Mouse (Mus musculus): ENCODE measurements around the gene Plekha4. TPM values are rescaled to one million over a fixed set of nuclear protein-coding genes. Genes with fewer than 3 reads are reported as not detected.
A peak's percentile ranks its signal among the peaks of the same experiment; 100 is the strongest.
"Not testable (repeated sequence)": the region's sequence is repeated elsewhere in the genome, so short reads cannot be mapped to it uniquely, and the experiment has no call there.

The Plekha4 gene
- polyA plus RNA-seq, 1 experiment from 2014 or later: 0.66 TPM

DNA sequence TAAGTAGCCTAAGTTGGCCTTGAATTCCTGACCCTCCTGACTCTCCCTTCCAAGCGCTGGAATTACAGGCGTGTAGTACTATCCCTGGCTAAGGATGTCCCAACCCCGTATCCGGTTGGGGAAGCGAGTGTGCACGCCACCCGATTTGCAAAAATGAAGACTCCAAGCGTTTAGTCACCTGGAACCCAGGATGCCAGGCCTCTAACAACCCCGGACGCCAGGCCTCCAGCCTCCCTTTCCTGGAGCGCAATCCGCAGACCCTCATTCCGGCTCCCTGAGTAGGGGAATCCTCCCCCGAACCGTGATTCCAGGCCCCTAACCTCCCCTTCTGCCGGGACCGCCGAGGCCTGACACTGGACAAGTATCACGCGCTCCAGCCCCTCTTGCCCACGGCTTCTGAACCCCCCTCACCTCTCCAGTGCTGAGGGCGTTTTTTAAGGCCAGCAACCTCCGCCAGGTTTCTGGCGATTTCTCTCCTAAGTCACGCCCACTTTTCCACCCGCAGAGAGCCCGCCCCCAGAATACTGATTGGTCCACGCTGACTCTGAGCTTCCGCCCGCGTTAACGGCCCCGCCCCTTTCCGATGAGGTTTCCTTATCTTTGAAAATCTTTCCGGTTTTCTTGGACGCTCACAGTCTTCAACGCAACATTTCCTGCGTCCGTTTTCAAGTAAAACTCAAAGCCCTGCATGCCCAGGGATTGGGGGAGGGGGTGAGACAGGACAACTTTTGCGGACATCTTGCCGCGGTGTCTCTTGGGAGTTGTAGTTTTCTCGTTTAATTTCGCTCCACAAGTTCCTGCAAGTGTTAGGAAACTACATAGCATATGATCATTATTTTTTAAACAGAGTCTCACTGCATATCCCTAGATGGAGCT lies 16.0 kb upstream of the Plekha4 start, which contains the start of gene Nucb1:
Gene Nucb1, minus strand, starts transcription at position 495 of the 876 bp plus-strand sequence.
- WGBS (ENCODE audit: insufficient replicate concordance): under 1% methylated on average over 44 of the region's 44 CpGs
- peak within 1 kb of the TSS; percentile 99 for H3K9ac ChIP-seq
- H3K9me3 ChIP-seq (replicated peaks): no peaks in the 10 kb centered on the region
- H3K27me3 ChIP-seq: no peaks in the 10 kb centered on the region
- H3K4me1 ChIP-seq (replicated peaks): peaks cover 56% of the 10 kb centered on the region
- peaks cover 29% of the 10 kb centered on the region for H3K36me3 ChIP-seq (replicated peaks)
- peak within 1 kb of the TSS; percentile 94 for H3K27ac ChIP-seq (replicated peaks)
- H3K4me3 ChIP-seq (replicated peaks): peak within 1 kb of the TSS; percentile 94
- ATAC-seq (ENCODE audit: insufficient read depth): peak; percentile 70
- peak within 1 kb of the TSS; percentile 93 for H3K4me2 ChIP-seq

DNA sequence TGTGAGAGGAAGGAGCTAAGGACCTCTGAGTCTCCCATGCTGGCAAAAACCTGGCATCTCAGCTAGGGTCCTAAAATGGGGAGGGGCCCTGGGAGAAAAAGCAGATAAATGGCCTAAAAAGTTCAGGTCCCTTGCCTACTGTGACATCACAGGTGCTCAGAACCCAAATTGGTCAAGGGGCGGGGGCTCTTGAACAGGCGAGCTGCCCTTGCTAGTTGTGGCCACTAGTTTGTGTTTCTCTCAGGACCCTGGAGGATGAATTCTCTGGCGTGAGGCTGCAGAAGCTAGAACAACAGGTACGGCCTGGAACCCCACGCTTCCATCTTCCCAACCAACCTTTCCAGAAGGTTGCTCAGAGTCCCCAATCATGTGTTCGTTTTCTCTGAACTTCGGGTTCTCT lies 11.7 kb upstream of the Plekha4 start:
- no peaks in the 10 kb centered on the region for H3K36me3 ChIP-seq (replicated peaks)
- WGBS (ENCODE audit: insufficient replicate concordance): 74% methylated on average over 7 of the region's 7 CpGs
- H3K4me2 ChIP-seq: no peak overlapping the region
- H3K27me3 ChIP-seq: no peaks in the 10 kb centered on the region
- ATAC-seq (ENCODE audit: insufficient read depth): no peak
- H3K4me3 ChIP-seq (replicated peaks): no peak overlapping the region
- H3K4me1 ChIP-seq (replicated peaks): peaks cover 47% of the 10 kb centered on the region
- peak overlapping the region; percentile 78 for H3K27ac ChIP-seq (replicated peaks)
- no peak overlapping the region for H3K9ac ChIP-seq
- H3K9me3 ChIP-seq (replicated peaks): no peaks in the 10 kb centered on the region

DNA sequence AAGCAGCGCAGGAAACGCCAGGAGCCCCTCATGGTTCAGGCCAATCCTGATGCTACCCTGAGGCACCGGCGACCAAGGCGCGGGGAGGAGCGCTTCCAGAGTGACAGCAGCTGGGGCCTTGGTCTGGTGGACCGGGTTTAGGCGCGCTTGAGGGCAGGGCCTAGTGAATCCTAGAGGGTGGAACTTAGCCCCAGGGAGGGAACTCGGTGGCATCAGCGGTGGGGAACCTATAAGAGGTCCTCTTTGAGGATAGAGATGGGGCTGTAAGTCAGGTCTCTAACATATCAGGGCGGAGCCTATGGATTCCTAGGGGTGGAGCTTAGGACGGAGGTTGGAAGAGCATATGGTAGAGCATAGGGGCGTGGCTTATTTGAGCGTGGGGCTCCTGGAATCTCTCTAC lies 10.7 kb upstream of the Plekha4 start:
- peak overlapping the region; percentile 29 for H3K4me3 ChIP-seq (replicated peaks)
- no peaks in the 10 kb centered on the region for H3K27me3 ChIP-seq
- 12% methylated on average over 16 of the region's 16 CpGs for WGBS (ENCODE audit: insufficient replicate concordance)
- peaks cover 52% of the 10 kb centered on the region for H3K4me1 ChIP-seq (replicated peaks)
- H3K27ac ChIP-seq (replicated peaks): peak overlapping the region; percentile 78
- H3K36me3 ChIP-seq (replicated peaks): peaks cover 2% of the 10 kb centered on the region; the same call in 1 of the 2 replicates
- peak overlapping the region; percentile 49 for H3K9ac ChIP-seq
- H3K9me3 ChIP-seq (replicated peaks): no peaks in the 10 kb centered on the region
- ATAC-seq (ENCODE audit: insufficient read depth): peak; percentile 79
- peak overlapping the region; percentile 65 for H3K4me2 ChIP-seq

DNA sequence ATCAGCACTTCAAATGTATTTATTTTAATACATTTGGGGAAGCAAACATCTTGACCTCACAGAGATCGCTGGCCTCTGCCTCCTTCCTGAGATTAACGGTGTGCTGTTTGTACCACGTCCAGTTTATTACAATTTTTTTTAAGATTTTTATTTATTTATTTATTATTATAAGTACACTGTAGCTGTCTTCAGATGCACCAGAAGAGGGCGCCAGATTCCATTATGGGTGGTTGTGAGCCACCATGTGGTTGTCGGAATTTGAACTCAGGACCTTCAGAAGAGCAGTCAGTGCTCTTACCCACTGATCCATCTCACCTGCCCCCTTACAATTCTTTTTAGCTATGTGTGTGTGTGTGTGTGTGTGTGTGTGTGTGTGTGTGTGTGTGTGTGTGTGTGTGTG lies 9.3 kb upstream of the Plekha4 start:
- WGBS (ENCODE audit: insufficient replicate concordance): 55% methylated on average over 5 of the region's 5 CpGs
- peaks cover 59% of the 10 kb centered on the region for H3K4me1 ChIP-seq (replicated peaks)

DNA sequence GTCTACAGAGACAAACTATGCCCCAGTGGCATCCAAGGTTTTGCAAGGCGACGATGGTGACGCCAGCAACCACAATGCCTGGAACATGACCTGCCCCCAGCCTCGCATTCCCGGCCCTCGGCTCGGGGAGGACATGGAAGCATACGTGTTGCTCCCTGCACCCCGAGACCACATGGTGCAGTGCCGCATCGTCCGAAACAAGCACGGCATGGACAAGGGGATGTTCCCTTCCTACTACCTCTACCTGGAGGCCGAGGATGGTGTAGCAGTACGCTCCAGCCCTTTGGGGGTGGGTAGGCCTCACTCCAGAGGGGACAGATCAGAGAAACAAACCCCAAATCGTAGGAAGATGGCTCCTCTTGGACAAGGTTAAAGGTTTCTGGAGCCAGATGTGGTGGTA lies 7.5 kb upstream of the Plekha4 start:
- Histone ChIP-seq H3K27ac (replicated peaks) (peak overlapping the region; percentile 58; the same call in 1 of the 2 replicates), H3K27me3 (no peaks in the 10 kb centered on the region), H3K9ac (peak overlapping the region; percentile 9; the same call in 1 of the 2 replicates), H3K36me3 (replicated peaks) (peaks cover 32% of the 10 kb centered on the region), H3K4me2 (no peak overlapping the region), H3K4me3 (replicated peaks) (no peak overlapping the region), H3K4me1 (replicated peaks) (peaks cover 71% of the 10 kb centered on the region), H3K9me3 (replicated peaks) (no peaks in the 10 kb centered on the region)
- ATAC-seq (ENCODE audit: insufficient read depth): no peak
- WGBS (ENCODE audit: insufficient replicate concordance): 88% methylated on average over 16 of the region's 16 CpGs

More for the DNA sequence above, 9.3 kb upstream of the Plekha4 start:
- not testable (repeated sequence) for H3K9ac ChIP-seq; H3K27ac ChIP-seq (replicated peaks); ATAC-seq (ENCODE audit: insufficient read depth); H3K27me3 ChIP-seq; H3K4me2 ChIP-seq; H3K4me3 ChIP-seq (replicated peaks); H3K9me3 ChIP-seq (replicated peaks)
- H3K36me3 ChIP-seq (replicated peaks): peaks cover 15% of the 10 kb centered on the region

DNA sequence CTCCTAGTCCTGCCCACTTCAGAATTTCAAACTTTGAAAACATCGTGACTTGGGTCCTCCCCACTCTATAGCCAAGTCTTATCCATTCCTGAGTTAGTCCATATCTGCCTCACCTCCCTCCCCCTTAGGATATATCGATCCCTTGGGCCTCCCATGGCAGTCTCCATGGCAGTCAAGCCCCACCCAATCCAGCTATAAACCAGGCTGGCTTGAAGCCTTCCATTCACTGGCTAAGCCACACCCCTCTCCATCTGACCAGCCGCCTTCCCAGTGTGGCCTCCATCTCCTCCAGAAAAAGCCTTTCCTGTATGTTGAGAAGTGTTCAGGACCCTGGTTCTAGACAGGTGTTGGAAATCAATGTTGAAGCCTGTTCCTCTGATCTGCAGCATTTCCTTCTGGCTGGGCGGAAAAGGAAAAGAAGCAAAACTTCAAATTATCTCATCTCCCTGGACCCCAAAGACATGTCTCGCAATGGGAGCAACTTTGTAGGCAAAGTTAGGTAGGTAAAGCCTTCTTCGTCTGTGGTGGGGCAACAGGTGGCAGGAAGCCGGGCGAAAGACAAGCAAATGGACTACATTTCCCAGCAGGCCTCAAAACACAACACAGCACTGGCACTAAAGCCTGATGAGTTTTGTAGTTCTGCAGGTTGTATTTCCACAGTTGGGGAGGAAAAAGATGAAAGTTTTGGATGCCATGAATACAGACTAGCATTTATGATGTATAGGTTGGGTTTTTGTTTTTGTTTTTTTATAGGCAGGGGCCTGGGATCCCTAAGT lies 6.6 kb upstream of the Plekha4 start:
- Histone ChIP-seq H3K9ac (peak overlapping the region; percentile 4; the same call in 1 of the 2 replicates), H3K4me1 (replicated peaks) (peaks cover 71% of the 10 kb centered on the region), H3K27me3 (no peaks in the 10 kb centered on the region), H3K4me2 (peak overlapping the region; percentile 32), H3K9me3 (replicated peaks) (no peaks in the 10 kb centered on the region), H3K4me3 (replicated peaks) (peak overlapping the region; percentile 9; the same call in 1 of the 2 replicates), H3K27ac (replicated peaks) (peak overlapping the region; percentile 58), H3K36me3 (replicated peaks) (peaks cover 40% of the 10 kb centered on the region)
- no peak for ATAC-seq (ENCODE audit: insufficient read depth)
- WGBS (ENCODE audit: insufficient replicate concordance): 63% methylated on average over 8 of the region's 8 CpGs

DNA sequence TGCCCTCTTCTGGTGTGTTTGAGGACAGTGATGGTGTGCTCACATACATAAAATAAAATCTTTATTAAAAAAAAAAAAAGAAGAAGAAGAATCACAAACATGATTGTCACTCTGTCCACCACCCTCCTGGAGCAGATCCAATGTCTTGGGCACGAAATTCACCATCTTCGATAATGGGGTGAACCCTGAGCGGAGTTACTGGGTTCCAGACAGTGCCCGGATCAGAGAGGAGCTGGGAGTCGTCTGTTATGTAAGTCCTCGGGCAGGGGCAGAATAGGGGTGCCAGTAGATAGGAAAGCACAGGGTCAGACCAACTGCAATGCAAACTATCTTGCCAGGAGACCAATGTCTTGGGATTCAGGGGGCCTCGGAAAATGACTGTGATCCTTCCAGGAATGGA lies 5.5 kb upstream of the Plekha4 start:
- Histone ChIP-seq H3K4me1 (replicated peaks) (peaks cover 68% of the 10 kb centered on the region), H3K4me2 (peak overlapping the region; percentile 77), H3K9ac (no peak overlapping the region), H3K27ac (replicated peaks) (peak overlapping the region; percentile 100; the same call in 1 of the 2 replicates), H3K9me3 (replicated peaks) (no peaks in the 10 kb centered on the region), H3K36me3 (replicated peaks) (peaks cover 45% of the 10 kb centered on the region), H3K27me3 (no peaks in the 10 kb centered on the region), H3K4me3 (replicated peaks) (0 out of 2 replicates have a peak overlapping the region, but pooled peaks have one; percentile 88)
- 85% methylated on average over 7 of the region's 7 CpGs for WGBS (ENCODE audit: insufficient replicate concordance)
- ATAC-seq (ENCODE audit: insufficient read depth): no peak

DNA sequence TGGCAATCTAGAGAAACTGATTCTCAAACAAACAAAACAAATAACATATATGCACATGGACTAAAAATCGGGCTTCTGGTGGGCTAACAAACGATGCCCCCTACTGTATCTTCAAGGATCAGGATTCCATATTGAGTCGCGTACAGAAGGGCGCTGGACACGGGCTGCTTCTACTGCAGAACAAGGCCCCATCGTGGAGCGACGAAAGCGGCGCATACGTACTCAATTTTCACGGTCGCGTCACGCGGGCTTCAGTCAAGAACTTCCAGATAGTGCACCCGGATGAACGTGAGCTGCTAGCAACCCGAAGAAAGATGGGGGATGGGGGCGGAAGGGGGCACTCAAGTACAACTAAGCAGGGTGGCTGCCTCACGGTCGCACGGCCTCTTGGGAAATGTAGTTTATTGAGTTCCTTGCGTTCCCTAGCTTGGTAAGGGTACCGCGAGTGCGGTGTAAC lies 4.4 kb upstream of the Plekha4 start:
- Histone ChIP-seq H3K27me3 (no peaks in the 10 kb centered on the region), H3K9ac (peak overlapping the region; percentile 99), H3K4me2 (peak overlapping the region; percentile 77), H3K4me3 (replicated peaks) (peak overlapping the region; percentile 88), H3K4me1 (replicated peaks) (peaks cover 59% of the 10 kb centered on the region), H3K9me3 (replicated peaks) (no peaks in the 10 kb centered on the region), H3K36me3 (replicated peaks) (peaks cover 45% of the 10 kb centered on the region), H3K27ac (replicated peaks) (peak overlapping the region; percentile 100)
- WGBS (ENCODE audit: insufficient replicate concordance): under 1% methylated on average over 28 of the region's 28 CpGs
- no peak for ATAC-seq (ENCODE audit: insufficient read depth)

DNA sequence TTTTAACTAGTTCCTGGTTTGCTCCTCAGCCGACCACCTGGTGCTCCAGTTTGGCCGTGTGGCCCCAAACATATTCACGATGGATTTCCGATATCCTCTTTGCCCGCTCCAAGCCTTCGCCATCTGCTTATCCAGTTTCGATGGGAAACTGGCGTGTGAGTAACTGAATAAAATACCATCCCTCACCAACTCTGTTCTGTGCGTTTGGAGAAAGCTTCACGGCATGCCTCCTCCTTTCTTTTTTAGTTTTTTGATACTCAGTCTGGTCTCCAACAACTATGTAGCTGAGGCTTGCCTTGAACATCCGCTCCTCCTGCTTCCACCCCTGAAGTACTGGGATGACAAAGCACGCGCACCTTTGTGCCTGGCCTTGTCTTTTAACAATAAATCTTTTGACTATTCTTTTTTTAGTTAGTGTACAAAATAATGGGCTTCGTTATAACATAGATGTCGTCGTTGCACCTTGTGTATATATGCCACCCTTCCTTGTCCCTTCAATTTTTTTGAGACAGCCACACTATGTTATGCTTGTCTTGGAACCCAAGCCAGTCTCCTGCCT lies 3.9 kb upstream of the Plekha4 start:
- no peak for ATAC-seq (ENCODE audit: insufficient read depth)
- Histone ChIP-seq H3K4me1 (replicated peaks) (peaks cover 63% of the 10 kb centered on the region), H3K9me3 (replicated peaks) (no peaks in the 10 kb centered on the region), H3K4me2 (peak overlapping the region; percentile 77), H3K9ac (peak overlapping the region; percentile 99), H3K36me3 (replicated peaks) (peaks cover 45% of the 10 kb centered on the region), H3K4me3 (replicated peaks) (peak overlapping the region; percentile 88), H3K27me3 (no peaks in the 10 kb centered on the region), H3K27ac (replicated peaks) (peak overlapping the region; percentile 100)
- WGBS (ENCODE audit: insufficient replicate concordance): 48% methylated on average over 16 of the region's 16 CpGs

DNA sequence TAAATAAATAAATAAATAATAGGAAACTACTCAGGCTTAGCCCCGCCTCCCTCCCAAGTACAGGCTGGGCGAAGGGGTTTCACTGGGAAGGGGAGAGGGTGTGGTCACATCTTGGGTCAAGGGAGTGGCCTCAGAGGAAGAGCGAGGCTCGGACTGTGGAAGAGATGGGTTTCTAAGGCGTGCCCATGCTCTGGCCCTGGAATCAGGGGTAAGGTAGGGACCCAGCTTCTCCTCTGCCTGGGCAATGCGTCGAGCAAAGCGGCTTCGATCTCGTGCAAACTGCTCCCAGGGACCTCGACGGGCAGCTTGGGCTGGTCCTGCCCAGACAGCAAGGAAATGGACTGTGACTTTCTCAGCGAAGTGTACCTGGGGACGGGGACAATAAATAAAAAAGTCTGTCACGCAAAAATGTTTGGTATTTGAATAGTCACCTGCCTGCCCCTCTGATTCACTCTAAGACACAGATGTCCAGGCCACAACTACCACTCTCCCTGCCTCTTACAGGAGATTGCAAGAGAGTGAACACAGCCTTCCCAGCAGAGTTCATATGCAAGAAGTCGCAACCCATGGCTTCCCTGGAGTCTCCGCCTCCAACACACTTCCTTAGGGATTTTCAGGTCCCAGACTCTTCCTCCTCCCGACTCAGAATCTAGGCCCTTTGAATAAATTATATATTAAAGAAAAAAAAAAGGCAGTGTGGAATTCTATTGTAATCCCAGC lies 3.0 kb upstream of the Plekha4 start:
- no peaks in the 10 kb centered on the region for H3K9me3 ChIP-seq (replicated peaks)
- peak overlapping the region; percentile 99 for H3K9ac ChIP-seq
- H3K27ac ChIP-seq (replicated peaks): peak overlapping the region; percentile 100
- peak overlapping the region; percentile 88 for H3K4me3 ChIP-seq (replicated peaks)
- peaks cover 45% of the 10 kb centered on the region for H3K36me3 ChIP-seq (replicated peaks)
- 47% methylated on average over 18 of the region's 18 CpGs for WGBS (ENCODE audit: insufficient replicate concordance)
- H3K4me1 ChIP-seq (replicated peaks): peaks cover 63% of the 10 kb centered on the region
- peak overlapping the region; percentile 77 for H3K4me2 ChIP-seq
- ATAC-seq (ENCODE audit: insufficient read depth): no peak
- no peaks in the 10 kb centered on the region for H3K27me3 ChIP-seq

Measured in liver, embryonic 15.5 days (tissue).